Mouse (Mus musculus): ENCODE results near the gene Plcd3. TPM values are rescaled to one million over a fixed set of nuclear protein-coding genes. Genes with fewer than 3 reads are reported as not detected.

Gene Plcd3
- total and polyA plus RNA-seq, 2 experiments from 2014 or later: 4.8 to 13.8 TPM

- DNase-seq (ENCODE audit: low spot score): no peak
- Histone ChIP-seq H3K9me3 (ENCODE audit: low read length) (no peaks in the 10 kb centered on the region), H3K36me3 (ENCODE audit: insufficient read depth, low read length) (peaks cover 61% of the 10 kb centered on the region), H3K27ac (no peak overlapping the region), H3K9ac (replicated peaks; ENCODE audit: low read length) (no peak overlapping the region), H3K4me1 (ENCODE audit: insufficient read depth, low read length) (no peaks in the 10 kb centered on the region), H3K4me3 (ENCODE audit: low read length) (no peak overlapping the region), H3K4me2 (ENCODE audit: low read depth, low read length) (no peak overlapping the region), H3K27me3 (ENCODE audit: insufficient read depth, low read length) (no peaks in the 10 kb centered on the region)
- no peak for ATAC-seq
- TF ChIP-seq CTCF (IDR thresholded peaks at IDR 0.05; ENCODE audit: low read depth): no peak
- 94% methylated on average over 6 of the region's 6 CpGs for WGBS
Measured at GRCm38 (mm10) chr11:103067051-103067361, 34.5 kb downstream of the Plcd3 start.

GRCm38 (mm10) chr11:103066191-103067050 is 35.0 kb downstream of the Plcd3 start:
- TF ChIP-seq CTCF (IDR thresholded peaks at IDR 0.05; ENCODE audit: low read depth): no peak
- WGBS: 92% methylated on average over 14 of the region's 14 CpGs
- no peak overlapping the region for H3K9ac ChIP-seq (replicated peaks; ENCODE audit: low read length)
- no peaks in the 10 kb centered on the region for H3K4me1 ChIP-seq (ENCODE audit: insufficient read depth, low read length)
- no peak overlapping the region for H3K4me2 ChIP-seq (ENCODE audit: low read depth, low read length)
- ATAC-seq (no peak), DNase-seq (ENCODE audit: low spot score) (no peak)
- no peaks in the 10 kb centered on the region for H3K27me3 ChIP-seq (ENCODE audit: insufficient read depth, low read length)
- H3K27ac ChIP-seq: no peak overlapping the region
- peaks cover 66% of the 10 kb centered on the region for H3K36me3 ChIP-seq (ENCODE audit: insufficient read depth, low read length)
- H3K4me3 ChIP-seq (ENCODE audit: low read length): no peak overlapping the region
- H3K9me3 ChIP-seq (ENCODE audit: low read length): no peaks in the 10 kb centered on the region

GRCm38 (mm10) chr11:103058499-103059085 is 42.9 kb downstream of the Plcd3 start:
- no peak for ATAC-seq
- 75% methylated on average over 3 of the region's 3 CpGs for WGBS
- Histone ChIP-seq H3K4me3 (ENCODE audit: low read length) (no peak overlapping the region), H3K9me3 (ENCODE audit: low read length) (no peaks in the 10 kb centered on the region), H3K9ac (replicated peaks; ENCODE audit: low read length) (no peak overlapping the region), H3K27ac (no peak overlapping the region), H3K27me3 (ENCODE audit: insufficient read depth, low read length) (no peaks in the 10 kb centered on the region), H3K4me1 (ENCODE audit: insufficient read depth, low read length) (no peaks in the 10 kb centered on the region), H3K4me2 (ENCODE audit: low read depth, low read length) (no peak overlapping the region), H3K36me3 (ENCODE audit: insufficient read depth, low read length) (peaks cover 60% of the 10 kb centered on the region)
- TF ChIP-seq CTCF (IDR thresholded peaks at IDR 0.05; ENCODE audit: low read depth): no peak
- no peak for DNase-seq (ENCODE audit: low spot score)

- Histone ChIP-seq H3K9me3 (ENCODE audit: low read length) (no peaks in the 10 kb centered on the region), H3K4me1 (ENCODE audit: insufficient read depth, low read length) (no peaks in the 10 kb centered on the region), H3K4me2 (ENCODE audit: low read depth, low read length) (no peak overlapping the region), H3K36me3 (ENCODE audit: insufficient read depth, low read length) (peaks cover 57% of the 10 kb centered on the region), H3K9ac (replicated peaks; ENCODE audit: low read length) (no peak overlapping the region), H3K4me3 (ENCODE audit: low read length) (no peak overlapping the region), H3K27me3 (ENCODE audit: insufficient read depth, low read length) (no peaks in the 10 kb centered on the region), H3K27ac (no peak overlapping the region)
- no peak for TF ChIP-seq CTCF (IDR thresholded peaks at IDR 0.05; ENCODE audit: low read depth)
- WGBS: 99% methylated on average over 7 of the region's 7 CpGs
- DNase-seq (ENCODE audit: low spot score) (no peak), ATAC-seq (no peak)
Measured at GRCm38 (mm10) chr11:103056636-103057035, 44.8 kb downstream of the Plcd3 start.

- Histone ChIP-seq H3K27me3 (ENCODE audit: insufficient read depth, low read length) (no peaks in the 10 kb centered on the region), H3K9me3 (ENCODE audit: low read length) (no peaks in the 10 kb centered on the region), H3K9ac (replicated peaks; ENCODE audit: low read length) (no peak overlapping the region), H3K4me1 (ENCODE audit: insufficient read depth, low read length) (no peaks in the 10 kb centered on the region), H3K4me2 (ENCODE audit: low read depth, low read length) (no peak overlapping the region), H3K36me3 (ENCODE audit: insufficient read depth, low read length) (peaks cover 63% of the 10 kb centered on the region), H3K27ac (no peak overlapping the region), H3K4me3 (ENCODE audit: low read length) (no peak overlapping the region)
- WGBS: 45% methylated on average over 6 of the region's 6 CpGs
- DNase-seq (ENCODE audit: low spot score) (peak; percentile 91), ATAC-seq (no peak)
- peak; percentile 89 for TF ChIP-seq CTCF (IDR thresholded peaks at IDR 0.05; ENCODE audit: low read depth)
Measured at GRCm38 (mm10) chr11:103054798-103055197, 46.7 kb downstream of the Plcd3 start.

GRCm38 (mm10) chr11:103053191-103054076 is 48.0 kb downstream of the Plcd3 start:
- TF ChIP-seq CTCF (IDR thresholded peaks at IDR 0.05; ENCODE audit: low read depth): no peak
- Histone ChIP-seq H3K36me3 (ENCODE audit: insufficient read depth, low read length) (peaks cover 54% of the 10 kb centered on the region), H3K4me3 (ENCODE audit: low read length) (no peak overlapping the region), H3K9me3 (ENCODE audit: low read length) (no peaks in the 10 kb centered on the region), H3K27ac (no peak overlapping the region), H3K9ac (replicated peaks; ENCODE audit: low read length) (no peak overlapping the region), H3K27me3 (ENCODE audit: insufficient read depth, low read length) (no peaks in the 10 kb centered on the region), H3K4me2 (ENCODE audit: low read depth, low read length) (no peak overlapping the region), H3K4me1 (ENCODE audit: insufficient read depth, low read length) (no peaks in the 10 kb centered on the region)
- 91% methylated on average over 18 of the region's 18 CpGs for WGBS
- ATAC-seq: no peak
- no peak for DNase-seq (ENCODE audit: low spot score)

Data from hindbrain, postnatal 0 days (tissue).